Mouse (Mus musculus) hindbrain, embryonic 16.5 days (tissue): ENCODE measurements around the gene Gm20431. TPM values are rescaled to one million over a fixed set of nuclear protein-coding genes. Genes with fewer than 3 reads are reported as not detected.

ENCODE experiments used
- ATAC-seq: fragments of 200-750 bp; cut with Nextera tagmentation; 2 replicates; pipeline ENCODE4 v1.8.0; 2017; ENCODE audit warnings: moderate TSS enrichment, moderate library complexity
- H3K27ac ChIP-seq: fragments of 300-500 bp; sonication (generic); 2 replicates; pipeline ENCODE4 v1.5.1; 2014; ENCODE audit warnings: low read depth, mild to moderate bottlenecking, control low read depth, low read length, moderate library complexity
- H3K27me3 ChIP-seq: fragments of 300-500 bp; sonication (generic); replicated peaks from 2 replicates; pipeline ENCODE4 v1.6.1; 2014; ENCODE audit warnings: low read length; ENCODE audit not compliant: control insufficient read depth, insufficient read depth
- H3K36me3 ChIP-seq: fragments of 300-500 bp; sonication (generic); 2 replicates; pipeline ENCODE4 v1.6.1; 2014; ENCODE audit warnings: mild to moderate bottlenecking, low read length, moderate library complexity, mixed read lengths; ENCODE audit not compliant: control insufficient read depth, insufficient read depth
- H3K4me1 ChIP-seq: fragments of 300-500 bp; sonication (generic); 2 replicates; pipeline ENCODE4 v1.6.1; 2014; ENCODE audit warnings: low read depth, low read length; ENCODE audit not compliant: control insufficient read depth, insufficient read depth
- H3K4me2 ChIP-seq: fragments of 300-500 bp; sonication (generic); 2 replicates; pipeline ENCODE4 v1.6.1; 2014; ENCODE audit warnings: mild to moderate bottlenecking, low read length, control low read depth, moderate library complexity
- H3K4me3 ChIP-seq: fragments of 300-500 bp; sonication (generic); 2 replicates; pipeline ENCODE4 v1.5.1; 2014; ENCODE audit warnings: mild to moderate bottlenecking, low read length, control low read depth, moderate library complexity
- H3K9ac ChIP-seq: fragments of 300-500 bp; sonication (generic); 2 replicates; pipeline ENCODE4 v1.6.1; 2014; ENCODE audit warnings: low read depth, mild to moderate bottlenecking, control low read depth, low read length, moderate library complexity
- H3K9me3 ChIP-seq: fragments of 300-500 bp; sonication (generic); 2 replicates; pipeline ENCODE4 v1.6.1; 2014; ENCODE audit warnings: mild to moderate bottlenecking, low read length, moderate library complexity; ENCODE audit not compliant: control insufficient read depth
- WGBS: fragments of 180-500 bp; shearing (Covaris S2); extraction: QIAGEN DNeasy Blood & Tissue Kit; methylation state at CpG from one replicate; pipeline ENCODE4 v1.1.7; 2014; 5-methylcytosine and 5-hydroxymethylcytosine counted together
- polyA plus RNA-seq: library from polyadenylated mRNA; unstranded; fragments of >200 nt; fragmentation: Nextera tagmentation; extraction: Ambion mirVana; gene quantifications from 2 replicates; pipeline ENCODE4 v1.2.1, GENCODE M21; 2015

Gene Gm20431
- polyA plus RNA-seq, 1 experiment from 2014 or later: 12.8 TPM

DNA sequence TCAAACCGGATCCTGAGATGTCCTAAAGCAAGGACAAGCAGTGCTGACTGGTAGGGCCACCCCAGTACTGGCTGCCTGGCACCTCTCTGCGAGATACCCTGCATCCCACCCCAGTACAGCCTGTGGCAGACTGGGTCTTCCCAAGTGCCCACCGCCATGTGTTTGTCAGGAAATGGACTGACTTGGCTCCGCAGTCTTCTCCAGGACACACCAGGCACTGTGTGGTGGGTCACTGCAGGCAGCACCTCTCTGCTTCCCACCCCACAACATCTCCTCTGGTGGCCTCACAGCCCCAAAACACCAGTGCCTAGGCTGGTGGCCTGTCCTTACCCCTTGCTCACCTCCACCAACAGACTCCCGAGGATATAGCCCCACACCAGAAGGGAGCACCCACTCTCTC is 30.9 kb downstream of the Gm20431 start:
- 80% methylated on average over 5 of the region's 5 CpGs for WGBS
- Histone ChIP-seq H3K27me3 (no peaks in the 10 kb centered on the region), H3K9me3 (no peaks in the 10 kb centered on the region), H3K36me3 (no peaks in the 10 kb centered on the region), H3K4me1 (peaks cover 37% of the 10 kb centered on the region), H3K27ac (no peak overlapping the region), H3K4me2 (peak overlapping the region; percentile 91), H3K4me3 (peak overlapping the region; percentile 79), H3K9ac (peak overlapping the region; percentile 90)
- ATAC-seq: no peak

DNA sequence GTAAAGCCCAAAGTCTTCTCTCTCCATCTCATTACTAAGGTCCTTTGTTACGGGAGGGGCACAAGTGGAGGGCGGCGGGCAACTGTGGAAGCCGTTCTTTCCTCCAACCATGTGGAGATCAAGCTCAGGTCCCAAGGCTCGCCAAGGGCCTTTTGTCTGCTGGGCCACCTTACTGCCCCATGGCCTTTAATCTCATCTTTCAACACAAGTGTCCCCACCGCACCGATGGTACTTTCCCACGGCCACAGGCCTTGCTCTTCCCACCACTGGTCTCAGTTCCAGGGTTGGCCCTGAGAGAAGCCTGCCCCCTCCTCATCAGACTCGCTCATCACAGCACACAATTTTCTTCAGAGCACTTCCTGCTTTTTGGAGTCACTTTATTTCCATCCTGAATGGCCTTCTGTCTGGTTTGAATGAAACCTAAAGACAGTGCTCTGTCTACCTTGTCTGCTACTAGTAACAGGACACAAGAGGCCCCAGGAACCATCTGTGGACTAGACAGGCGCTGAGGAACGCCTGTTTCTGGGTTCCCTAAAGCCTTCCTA is 31.6 kb downstream of the Gm20431 start:
- H3K27me3 ChIP-seq: no peaks in the 10 kb centered on the region
- WGBS: 82% methylated on average over 11 of the region's 11 CpGs
- no peaks in the 10 kb centered on the region for H3K9me3 ChIP-seq
- H3K4me3 ChIP-seq: no peak overlapping the region
- ATAC-seq: no peak
- no peak overlapping the region for H3K27ac ChIP-seq
- peak overlapping the region; percentile 90; the same call in 1 of the 2 replicates for H3K9ac ChIP-seq
- peaks cover 41% of the 10 kb centered on the region for H3K4me1 ChIP-seq
- peak overlapping the region; percentile 91; the same call in 1 of the 2 replicates for H3K4me2 ChIP-seq
- no peaks in the 10 kb centered on the region for H3K36me3 ChIP-seq

DNA sequence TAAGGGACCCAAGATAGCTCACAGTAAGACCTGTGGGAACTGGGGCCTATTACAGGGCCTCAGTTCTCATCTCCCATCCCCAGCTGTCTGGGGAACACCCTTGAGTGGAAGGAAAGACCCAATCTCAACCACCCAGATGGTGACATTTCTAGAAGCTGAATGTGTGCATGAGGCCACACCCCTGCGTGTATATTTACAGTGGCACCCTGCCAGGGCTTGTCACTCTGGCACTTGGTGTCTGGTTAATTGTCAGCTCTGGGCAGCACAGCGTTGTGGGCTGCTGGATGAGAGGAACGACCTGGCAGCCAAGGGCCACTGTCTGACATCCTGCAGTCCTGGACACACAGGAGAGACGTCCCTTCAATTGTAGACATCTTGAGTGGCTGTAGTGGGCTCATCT is 32.4 kb downstream of the Gm20431 start:
- no peak overlapping the region for H3K4me3 ChIP-seq
- H3K4me2 ChIP-seq: no peak overlapping the region
- no peaks in the 10 kb centered on the region for H3K9me3 ChIP-seq
- peaks cover 39% of the 10 kb centered on the region for H3K4me1 ChIP-seq
- 44% methylated on average over 4 of the region's 4 CpGs for WGBS
- no peaks in the 10 kb centered on the region for H3K36me3 ChIP-seq
- no peak for ATAC-seq
- H3K27me3 ChIP-seq: no peaks in the 10 kb centered on the region
- H3K27ac ChIP-seq: no peak overlapping the region
- no peak overlapping the region for H3K9ac ChIP-seq

DNA sequence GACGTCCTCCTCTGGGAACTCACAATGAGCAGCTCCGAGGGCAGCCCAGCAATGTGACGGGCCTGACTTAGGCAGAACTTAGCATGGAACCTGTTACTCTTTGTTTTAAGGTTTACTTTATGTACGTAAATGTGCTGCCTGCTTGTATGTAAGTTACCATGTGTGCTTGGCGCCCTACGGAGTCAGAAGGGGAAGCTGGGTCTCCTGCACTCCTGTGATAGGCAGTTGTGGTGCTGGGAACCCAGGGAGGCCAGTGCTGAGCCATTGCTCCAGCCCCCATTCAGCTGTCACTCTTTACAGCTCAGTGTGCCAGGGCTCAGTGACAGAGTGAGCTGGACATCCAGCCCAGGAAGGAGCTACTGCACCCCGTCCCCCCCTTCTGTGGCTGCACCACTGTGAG is 34.3 kb downstream of the Gm20431 start:
- H3K4me3 ChIP-seq: no peak overlapping the region
- H3K27me3 ChIP-seq: no peaks in the 10 kb centered on the region
- no peaks in the 10 kb centered on the region for H3K36me3 ChIP-seq
- H3K9me3 ChIP-seq: no peaks in the 10 kb centered on the region
- no peak overlapping the region for H3K4me2 ChIP-seq
- WGBS: 81% methylated on average over 7 of the region's 7 CpGs
- H3K9ac ChIP-seq: no peak overlapping the region
- no peak overlapping the region for H3K27ac ChIP-seq
- ATAC-seq: no peak
- peaks cover 34% of the 10 kb centered on the region for H3K4me1 ChIP-seq

DNA sequence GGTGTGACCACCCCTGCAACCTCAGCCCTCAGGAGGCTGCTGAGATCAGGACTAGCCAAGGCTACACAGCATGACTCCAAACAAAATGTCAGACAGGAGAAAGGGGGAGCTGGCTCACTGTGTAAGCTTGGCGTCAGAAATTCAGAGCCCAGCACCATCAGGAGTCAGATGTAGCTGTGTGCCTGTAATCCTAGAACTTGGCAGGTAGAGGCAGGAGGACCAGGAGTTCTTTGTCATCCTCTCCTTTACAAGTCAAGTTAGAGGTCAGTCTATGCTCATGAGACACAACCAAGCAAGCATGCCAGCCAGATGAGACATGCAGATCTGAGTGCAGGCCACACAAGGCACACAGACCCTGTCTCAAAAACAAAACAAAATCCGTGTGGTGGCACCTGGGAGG is 35.6 kb downstream of the Gm20431 start:
- Histone ChIP-seq H3K9me3 (no peaks in the 10 kb centered on the region), H3K27me3 (no peaks in the 10 kb centered on the region), H3K4me2 (no peak overlapping the region), H3K4me1 (peaks cover 33% of the 10 kb centered on the region), H3K36me3 (no peaks in the 10 kb centered on the region), H3K27ac (no peak overlapping the region), H3K4me3 (no peak overlapping the region), H3K9ac (no peak overlapping the region)
- WGBS: 37% methylated on average over 2 of the region's 2 CpGs
- ATAC-seq: no peak

DNA sequence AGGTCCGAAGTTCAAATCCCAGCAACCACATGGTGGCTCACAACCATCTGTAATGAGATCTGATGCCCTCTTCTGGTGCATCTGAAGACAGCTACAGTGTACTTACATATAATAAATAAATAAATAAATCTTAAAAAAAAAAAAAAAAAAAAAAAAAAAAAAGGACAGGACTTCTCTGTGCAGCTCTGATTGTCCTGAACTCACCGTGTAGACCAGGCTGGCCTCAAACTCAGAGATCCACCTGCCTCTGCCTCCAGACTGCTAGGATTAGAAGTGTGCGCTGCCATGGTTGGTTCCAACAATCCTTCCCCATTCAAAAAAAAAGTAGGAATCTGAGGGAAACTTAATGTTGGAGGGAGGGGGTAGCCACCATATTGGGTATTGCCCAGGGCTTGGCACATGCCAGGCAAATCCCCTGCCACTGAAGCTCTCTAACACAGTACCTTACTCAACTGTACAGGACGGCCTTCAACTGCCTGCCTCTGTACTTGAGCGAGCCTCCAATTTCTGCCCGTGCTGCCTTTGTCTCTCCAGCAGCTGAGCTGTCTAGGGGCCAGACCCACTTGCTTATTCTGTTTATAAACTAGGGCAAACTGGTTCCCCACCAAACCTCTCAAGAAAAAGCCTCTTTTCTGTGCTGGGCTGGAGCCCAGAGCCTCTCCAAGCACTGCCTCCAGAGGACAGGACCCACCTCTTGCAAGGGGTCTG is 36.8 kb downstream of the Gm20431 start:
- no peak overlapping the region for H3K27ac ChIP-seq
- H3K9me3 ChIP-seq: no peaks in the 10 kb centered on the region
- H3K9ac ChIP-seq: no peak overlapping the region
- H3K4me1 ChIP-seq: peaks cover 22% of the 10 kb centered on the region
- 80% methylated on average over 5 of the region's 6 CpGs for WGBS
- H3K27me3 ChIP-seq: no peaks in the 10 kb centered on the region
- H3K4me2 ChIP-seq: no peak overlapping the region
- 0 out of 2 replicates have a peak, but pooled peaks have one; percentile 6 for ATAC-seq
- no peak overlapping the region for H3K4me3 ChIP-seq
- H3K36me3 ChIP-seq: no peaks in the 10 kb centered on the region

DNA sequence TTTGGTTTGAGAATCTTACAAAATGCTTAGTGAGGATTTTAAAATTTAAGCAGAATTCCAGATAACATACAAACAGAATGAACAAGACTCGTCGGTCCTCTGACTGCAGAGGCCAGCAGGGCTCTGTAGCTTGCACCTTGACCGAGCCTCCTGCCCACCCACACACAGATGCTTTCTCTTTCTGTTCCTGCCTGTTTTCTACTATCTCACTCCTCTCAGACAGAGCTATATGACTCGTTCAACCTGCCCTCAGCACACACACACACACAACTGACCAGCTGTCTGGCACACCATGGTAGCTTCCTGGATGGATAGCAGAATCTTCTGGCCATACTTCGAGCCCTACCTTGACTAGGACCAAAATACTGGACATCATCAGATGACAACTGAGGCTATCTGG is 38.3 kb downstream of the Gm20431 start:
- H3K36me3 ChIP-seq: no peaks in the 10 kb centered on the region
- no peak overlapping the region for H3K4me2 ChIP-seq
- ATAC-seq: no peak
- H3K9ac ChIP-seq: no peak overlapping the region
- H3K4me1 ChIP-seq: peaks cover 11% of the 10 kb centered on the region
- no peaks in the 10 kb centered on the region for H3K27me3 ChIP-seq
- whole genome bisulfite sequencing: 87% methylated on average over 5 of the region's 5 CpGs
- H3K4me3 ChIP-seq: no peak overlapping the region
- no peaks in the 10 kb centered on the region for H3K9me3 ChIP-seq
- H3K27ac ChIP-seq: no peak overlapping the region

DNA sequence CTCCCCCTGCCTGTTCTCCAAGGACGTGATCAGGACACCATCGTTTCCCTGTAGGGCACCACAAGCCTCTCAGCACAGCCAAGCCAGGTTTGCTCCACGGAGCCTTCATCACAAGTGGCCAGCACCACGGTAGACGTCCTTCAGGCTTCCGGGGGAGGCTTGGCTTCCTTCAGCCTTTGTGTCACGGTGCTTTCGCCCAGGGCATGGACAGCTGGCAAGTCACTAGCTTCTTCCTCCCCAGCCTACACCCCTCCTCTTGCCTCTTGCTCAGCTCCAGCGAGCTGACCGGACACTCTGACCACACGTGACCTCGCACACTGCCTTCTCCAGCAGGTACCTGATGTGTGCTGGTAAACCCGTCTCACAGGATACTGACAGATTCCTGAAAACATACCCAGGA is 38.9 kb downstream of the Gm20431 start:
- Histone ChIP-seq H3K27ac (no peak overlapping the region), H3K36me3 (no peaks in the 10 kb centered on the region), H3K4me2 (no peak overlapping the region), H3K9ac (no peak overlapping the region), H3K27me3 (no peaks in the 10 kb centered on the region), H3K9me3 (no peaks in the 10 kb centered on the region), H3K4me1 (peaks cover 11% of the 10 kb centered on the region), H3K4me3 (no peak overlapping the region)
- ATAC-seq: no peak
- 87% methylated on average over 13 of the region's 13 CpGs for WGBS

DNA sequence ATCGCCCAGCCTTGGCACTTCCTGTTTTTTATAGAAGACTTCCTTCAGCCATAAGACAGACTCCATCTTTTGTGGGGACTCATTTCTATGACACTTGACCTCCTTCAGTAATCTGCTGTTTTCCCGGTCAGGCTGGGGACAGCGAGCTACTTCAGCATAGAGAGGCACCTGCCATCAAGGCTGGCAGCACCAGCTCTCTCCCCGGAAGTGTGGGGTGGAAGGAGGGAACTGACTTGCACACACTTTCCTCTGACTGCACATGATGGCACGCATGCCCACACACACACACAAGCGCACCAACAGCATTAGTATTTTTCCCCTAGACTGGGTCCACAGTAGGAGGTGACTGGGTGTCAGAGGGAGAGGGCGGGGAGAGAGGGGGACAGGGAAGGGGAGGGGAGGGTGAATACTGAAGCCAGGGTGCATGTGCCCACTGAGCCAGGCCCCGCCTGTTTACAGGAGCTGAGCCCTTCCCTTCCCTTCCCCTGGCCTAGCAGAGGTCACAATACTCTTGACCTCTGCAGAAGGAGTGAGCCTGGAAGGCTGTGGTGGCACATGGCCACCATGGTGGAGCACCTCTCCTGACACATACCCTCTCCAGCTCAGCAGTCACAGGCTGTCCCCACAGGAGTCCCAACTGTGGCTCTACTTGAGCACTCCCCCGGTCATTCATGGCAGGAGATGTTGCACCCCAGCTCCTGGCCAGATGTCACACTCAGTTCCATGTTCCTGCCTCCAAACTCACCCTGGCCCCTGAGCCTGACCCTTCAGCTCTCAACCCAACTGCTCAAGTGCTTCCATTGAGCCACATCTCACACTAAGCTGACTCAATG is 39.8 kb downstream of the Gm20431 start:
- H3K4me1 ChIP-seq: peaks cover 11% of the 10 kb centered on the region
- H3K4me2 ChIP-seq: no peak overlapping the region
- 86% methylated on average over 9 of the region's 9 CpGs for WGBS
- peaks cover 3% of the 10 kb centered on the region for H3K36me3 ChIP-seq
- no peak overlapping the region for H3K27ac ChIP-seq
- H3K9me3 ChIP-seq: no peaks in the 10 kb centered on the region
- no peak overlapping the region for H3K4me3 ChIP-seq
- no peak for ATAC-seq
- H3K27me3 ChIP-seq: no peaks in the 10 kb centered on the region
- no peak overlapping the region for H3K9ac ChIP-seq
